Mouse (Mus musculus): ENCODE results near the gene Bcdin3d. TPM values are rescaled to one million over a fixed set of nuclear protein-coding genes. Genes with fewer than 3 reads are reported as not detected.

Bcdin3d gene
- polyA plus RNA-seq, 1 experiment: 5.2 TPM

GRCm38 (mm10) chr15:99431504-99431903 lies 43.0 kb downstream of the Bcdin3d start:
- H3K4me3 ChIP-seq (ENCODE audit: low read depth, low read length): no peak overlapping the region
- H3K27ac ChIP-seq (ENCODE audit: insufficient read depth, low read depth, low read length): no peak overlapping the region
- WGBS: 84% methylated on average over 7 of the region's 7 CpGs
- no peaks in the 10 kb centered on the region for H3K27me3 ChIP-seq (ENCODE audit: control insufficient read depth, insufficient read depth, low read length)
- H3K36me3 ChIP-seq (ENCODE audit: control insufficient read depth, insufficient read depth, low read length): no peaks in the 10 kb centered on the region
- no peak for TF ChIP-seq POLR2A (IDR thresholded peaks at IDR 0.05; ENCODE audit: low read depth, low read length)
- peaks cover 3% of the 10 kb centered on the region for H3K4me1 ChIP-seq (ENCODE audit: control insufficient read depth, insufficient read depth, insufficient read length, low read length)

- Histone ChIP-seq H3K36me3 (ENCODE audit: control insufficient read depth, insufficient read depth, low read length) (no peaks in the 10 kb centered on the region), H3K27ac (ENCODE audit: insufficient read depth, low read depth, low read length) (no peak overlapping the region), H3K4me3 (ENCODE audit: low read depth, low read length) (no peak overlapping the region), H3K4me1 (ENCODE audit: control insufficient read depth, insufficient read depth, insufficient read length, low read length) (peaks cover 3% of the 10 kb centered on the region), H3K27me3 (ENCODE audit: control insufficient read depth, insufficient read depth, low read length) (no peaks in the 10 kb centered on the region)
- 89% methylated on average over 10 of the region's 10 CpGs for WGBS
- TF ChIP-seq CTCF (IDR thresholded peaks at IDR 0.05; ENCODE audit: extremely low read depth, insufficient read length, insufficient replicate concordance, low read depth, low read length): no peak
- TF ChIP-seq POLR2A (IDR thresholded peaks at IDR 0.05; ENCODE audit: low read depth, low read length): no peak
These were observed 43.5 kb downstream of the Bcdin3d start for GRCm38 (mm10) chr15:99431063-99431462.

GRCm38 (mm10) chr15:99430394-99430793 lies 44.1 kb downstream of the Bcdin3d start:
- no peak overlapping the region for H3K4me3 ChIP-seq (ENCODE audit: low read depth, low read length)
- TF ChIP-seq CTCF (IDR thresholded peaks at IDR 0.05; ENCODE audit: extremely low read depth, insufficient read length, insufficient replicate concordance, low read depth, low read length) (no peak), POLR2A (IDR thresholded peaks at IDR 0.05; ENCODE audit: low read depth, low read length) (no peak)
- WGBS: 77% methylated on average over 8 of the region's 8 CpGs
- peaks cover 3% of the 10 kb centered on the region for H3K4me1 ChIP-seq (ENCODE audit: control insufficient read depth, insufficient read depth, insufficient read length, low read length)
- no peak overlapping the region for H3K27ac ChIP-seq (ENCODE audit: insufficient read depth, low read depth, low read length)
- H3K27me3 ChIP-seq (ENCODE audit: control insufficient read depth, insufficient read depth, low read length): no peaks in the 10 kb centered on the region
- H3K36me3 ChIP-seq (ENCODE audit: control insufficient read depth, insufficient read depth, low read length): no peaks in the 10 kb centered on the region

- Histone ChIP-seq H3K4me3 (ENCODE audit: low read depth, low read length) (no peak overlapping the region), H3K27me3 (ENCODE audit: control insufficient read depth, insufficient read depth, low read length) (no peaks in the 10 kb centered on the region), H3K4me1 (ENCODE audit: control insufficient read depth, insufficient read depth, insufficient read length, low read length) (peaks cover 4% of the 10 kb centered on the region), H3K27ac (ENCODE audit: insufficient read depth, low read depth, low read length) (no peak overlapping the region), H3K36me3 (ENCODE audit: control insufficient read depth, insufficient read depth, low read length) (no peaks in the 10 kb centered on the region)
- TF ChIP-seq POLR2A (IDR thresholded peaks at IDR 0.05; ENCODE audit: low read depth, low read length): no peak
- 90% methylated on average over 9 of the region's 9 CpGs for WGBS
These were observed 50.6 kb downstream of the Bcdin3d start for GRCm38 (mm10) chr15:99423884-99424283.

GRCm38 (mm10) chr15:99423131-99423530 lies 51.4 kb downstream of the Bcdin3d start:
- Histone ChIP-seq H3K27ac (ENCODE audit: insufficient read depth, low read depth, low read length) (no peak overlapping the region), H3K4me3 (ENCODE audit: low read depth, low read length) (no peak overlapping the region), H3K27me3 (ENCODE audit: control insufficient read depth, insufficient read depth, low read length) (no peaks in the 10 kb centered on the region), H3K4me1 (ENCODE audit: control insufficient read depth, insufficient read depth, insufficient read length, low read length) (peaks cover 4% of the 10 kb centered on the region), H3K36me3 (ENCODE audit: control insufficient read depth, insufficient read depth, low read length) (no peaks in the 10 kb centered on the region)
- WGBS: 87% methylated on average over 10 of the region's 10 CpGs
- TF ChIP-seq CTCF (IDR thresholded peaks at IDR 0.05; ENCODE audit: extremely low read depth, insufficient read length, insufficient replicate concordance, low read depth, low read length): no peak
- TF ChIP-seq POLR2A (IDR thresholded peaks at IDR 0.05; ENCODE audit: low read depth, low read length): no peak

GRCm38 (mm10) chr15:99422551-99422950 lies 52.0 kb downstream of the Bcdin3d start:
- WGBS: 91% methylated on average over 23 of the region's 23 CpGs
- Histone ChIP-seq H3K27me3 (ENCODE audit: control insufficient read depth, insufficient read depth, low read length) (no peaks in the 10 kb centered on the region), H3K4me3 (ENCODE audit: low read depth, low read length) (no peak overlapping the region), H3K36me3 (ENCODE audit: control insufficient read depth, insufficient read depth, low read length) (no peaks in the 10 kb centered on the region), H3K27ac (ENCODE audit: insufficient read depth, low read depth, low read length) (no peak overlapping the region), H3K4me1 (ENCODE audit: control insufficient read depth, insufficient read depth, insufficient read length, low read length) (peaks cover 4% of the 10 kb centered on the region)
- no peak for TF ChIP-seq CTCF (IDR thresholded peaks at IDR 0.05; ENCODE audit: extremely low read depth, insufficient read length, insufficient replicate concordance, low read depth, low read length)
- no peak for TF ChIP-seq POLR2A (IDR thresholded peaks at IDR 0.05; ENCODE audit: low read depth, low read length)

GRCm38 (mm10) chr15:99421676-99422075 lies 52.9 kb downstream of the Bcdin3d start:
- TF ChIP-seq POLR2A (IDR thresholded peaks at IDR 0.05; ENCODE audit: low read depth, low read length): no peak
- no peak for TF ChIP-seq CTCF (IDR thresholded peaks at IDR 0.05; ENCODE audit: extremely low read depth, insufficient read length, insufficient replicate concordance, low read depth, low read length)
- no peak overlapping the region for H3K27ac ChIP-seq (ENCODE audit: insufficient read depth, low read depth, low read length)
- no peaks in the 10 kb centered on the region for H3K27me3 ChIP-seq (ENCODE audit: control insufficient read depth, insufficient read depth, low read length)
- no peak overlapping the region for H3K4me3 ChIP-seq (ENCODE audit: low read depth, low read length)
- peaks cover 4% of the 10 kb centered on the region for H3K4me1 ChIP-seq (ENCODE audit: control insufficient read depth, insufficient read depth, insufficient read length, low read length)
- WGBS: 80% methylated on average over 8 of the region's 8 CpGs
- no peaks in the 10 kb centered on the region for H3K36me3 ChIP-seq (ENCODE audit: control insufficient read depth, insufficient read depth, low read length)

- WGBS: 67% methylated on average over 9 of the region's 9 CpGs
- Histone ChIP-seq H3K27ac (ENCODE audit: insufficient read depth, low read depth, low read length) (peak overlapping the region; percentile 65), H3K36me3 (ENCODE audit: control insufficient read depth, insufficient read depth, low read length) (no peaks in the 10 kb centered on the region), H3K27me3 (ENCODE audit: control insufficient read depth, insufficient read depth, low read length) (no peaks in the 10 kb centered on the region), H3K4me1 (ENCODE audit: control insufficient read depth, insufficient read depth, insufficient read length, low read length) (peaks cover 4% of the 10 kb centered on the region), H3K4me3 (ENCODE audit: low read depth, low read length) (no peak overlapping the region)
- TF ChIP-seq CTCF (IDR thresholded peaks at IDR 0.05; ENCODE audit: extremely low read depth, insufficient read length, insufficient replicate concordance, low read depth, low read length): no peak
- no peak for TF ChIP-seq POLR2A (IDR thresholded peaks at IDR 0.05; ENCODE audit: low read depth, low read length)
These were observed 53.4 kb downstream of the Bcdin3d start for GRCm38 (mm10) chr15:99421152-99421551.

Data from small intestine, adult 2 months (tissue).